Mouse (Mus musculus) gastrocnemius, adult 2 months (tissue): ENCODE data around the gene Arf3. TPM values are rescaled to one million over a fixed set of nuclear protein-coding genes. Genes with fewer than 3 reads are reported as not detected.

Experiments used
- DNase-seq: peaks from one replicate; pipeline ENCODE4 v3.0.0; 2022
- H3K27ac ChIP-seq: fragments of 200-600 bp; 2 replicates; pipeline ENCODE4 v1.8.1; 2022; ENCODE audit warnings: mild to moderate bottlenecking
- H3K4me3 ChIP-seq: fragments of 200-600 bp; 2 replicates; pipeline ENCODE4 v1.8.1; 2022; ENCODE audit warnings: mild to moderate bottlenecking, moderate library complexity
- CTCF ChIP-seq: fragments of 200-600 bp; IDR thresholded peaks from 2 replicates; pipeline ENCODE4 v1.8.1; 2022; ENCODE audit warnings: antibody characterized with exemption, mild to moderate bottlenecking, moderate library complexity
- intact Hi-C: fragments of 180-260 bp; cut with DNase I; formaldehyde crosslinking; loops from one replicate; pipeline ENCODE4 v1.15.1; 2025
- total RNA-seq, 2 experiments: library from RNA; stranded (reverse); gene quantifications; 2 replicates each; pipeline ENCODE4 v1.2.3; 2021

The Arf3 gene
- total RNA-seq, 2 experiments from 2014 or later, result 8.1 to 9.4 TPM

GRCm38 (mm10) chr15:98737881-98738280 lies 25.1 kb downstream of the Arf3 start:
- intact Hi-C loops, result no loop called here
- peak; percentile 69 for TF ChIP-seq CTCF
- Histone ChIP-seq H3K27ac (no peak overlapping the region), H3K4me3 (no peak overlapping the region)
- peak; percentile 34 for DNase-seq

DNA sequence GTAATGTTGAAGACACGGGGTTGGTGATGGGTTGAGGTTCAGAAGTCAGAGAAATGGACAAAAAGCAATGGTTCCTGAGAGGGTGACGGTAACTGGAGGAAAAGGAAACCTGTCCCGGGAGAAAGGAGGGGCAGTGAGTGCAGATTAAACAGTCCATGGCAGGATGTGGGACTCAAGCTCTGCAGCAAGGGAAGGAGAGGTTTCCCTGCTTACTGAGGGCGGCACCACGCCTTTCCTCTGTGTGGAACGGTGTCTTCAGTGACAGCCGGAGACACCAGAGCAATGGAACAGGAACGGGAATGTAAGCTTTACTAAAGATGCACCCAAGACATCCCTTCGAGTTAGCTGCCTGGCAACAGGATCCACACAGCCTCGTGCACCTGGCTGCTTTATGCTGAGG lies 26.5 kb downstream of the Arf3 start:
- DNase-seq, result no peak
- intact Hi-C loops, result no loop called here
- TF ChIP-seq CTCF, result no peak
- no peak overlapping the region for H3K4me3 ChIP-seq
- no peak overlapping the region for H3K27ac ChIP-seq

GRCm38 (mm10) chr15:98733976-98734566 lies 28.9 kb downstream of the Arf3 start:
- H3K27ac ChIP-seq, result no peak overlapping the region
- intact Hi-C loops, result no loop called here
- no peak overlapping the region for H3K4me3 ChIP-seq
- no peak for DNase-seq
- TF ChIP-seq CTCF, result no peak

- no peak for TF ChIP-seq CTCF
- no peak for DNase-seq
- Histone ChIP-seq H3K27ac (no peak overlapping the region), H3K4me3 (no peak overlapping the region)
- intact Hi-C loops, result no loop called here
These were observed 29.6 kb downstream of the Arf3 start for GRCm38 (mm10) chr15:98733370-98733769.

DNA sequence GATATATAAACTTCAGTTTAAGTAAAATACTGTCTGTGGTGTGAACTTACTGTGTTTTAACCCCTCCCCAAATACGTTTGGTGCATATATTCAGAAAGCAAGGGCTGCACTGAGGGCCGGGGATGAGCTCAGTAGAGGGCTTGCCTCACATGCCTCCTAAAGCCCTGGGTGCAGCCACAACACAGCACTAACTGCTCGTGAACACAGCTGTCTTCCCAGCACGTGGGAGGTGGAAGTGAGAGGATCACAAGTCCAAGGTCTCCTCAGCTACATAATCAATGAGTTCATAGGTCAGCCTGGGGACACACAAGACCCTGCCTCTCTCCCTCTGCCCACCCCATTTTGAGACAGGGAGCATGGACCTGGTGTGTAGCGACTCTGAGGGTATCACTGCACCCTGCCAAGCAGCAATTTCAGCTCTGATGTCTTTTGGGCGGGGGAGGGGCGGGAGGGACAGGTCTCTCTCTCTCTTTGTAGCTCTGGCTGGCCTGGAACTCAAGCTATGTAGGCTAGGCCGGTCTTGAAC lies 30.9 kb downstream of the Arf3 start:
- DNase-seq, result no peak
- H3K27ac ChIP-seq, result no peak overlapping the region
- no peak overlapping the region for H3K4me3 ChIP-seq
- no peak for TF ChIP-seq CTCF
- intact Hi-C loops, result no loop called here

- intact Hi-C loops, result no loop called here
- DNase-seq, result no peak
- no peak for TF ChIP-seq CTCF
- H3K27ac ChIP-seq, result no peak overlapping the region
- no peak overlapping the region for H3K4me3 ChIP-seq
These were observed 32.2 kb downstream of the Arf3 start for GRCm38 (mm10) chr15:98730790-98731189.

GRCm38 (mm10) chr15:98729791-98730545 lies 33.0 kb downstream of the Arf3 start:
- DNase-seq, result no peak
- Histone ChIP-seq H3K27ac (no peak overlapping the region), H3K4me3 (no peak overlapping the region)
- TF ChIP-seq CTCF, result no peak
- intact Hi-C loops, result no loop called here

GRCm38 (mm10) chr15:98728366-98728765 lies 34.6 kb downstream of the Arf3 start:
- DNase-seq, result no peak
- intact Hi-C loops, result no loop called here
- H3K4me3 ChIP-seq, result peak overlapping the region; percentile 90
- no peak for TF ChIP-seq CTCF
- no peak overlapping the region for H3K27ac ChIP-seq

GRCm38 (mm10) chr15:98727443-98728321 lies 35.3 kb downstream of the Arf3 start, which contains the start of gene Fkbp11:
TSS of gene Fkbp11 (minus strand) at chr15:98728198.
- no peak for TF ChIP-seq CTCF
- H3K27ac ChIP-seq, result peak within 1 kb of the TSS; percentile 36; the same call in 1 of the 2 replicates
- DNase-seq, result peak; percentile 78
- H3K4me3 ChIP-seq, result peak within 1 kb of the TSS; percentile 90
- intact Hi-C loops, result no loop called here

DNA sequence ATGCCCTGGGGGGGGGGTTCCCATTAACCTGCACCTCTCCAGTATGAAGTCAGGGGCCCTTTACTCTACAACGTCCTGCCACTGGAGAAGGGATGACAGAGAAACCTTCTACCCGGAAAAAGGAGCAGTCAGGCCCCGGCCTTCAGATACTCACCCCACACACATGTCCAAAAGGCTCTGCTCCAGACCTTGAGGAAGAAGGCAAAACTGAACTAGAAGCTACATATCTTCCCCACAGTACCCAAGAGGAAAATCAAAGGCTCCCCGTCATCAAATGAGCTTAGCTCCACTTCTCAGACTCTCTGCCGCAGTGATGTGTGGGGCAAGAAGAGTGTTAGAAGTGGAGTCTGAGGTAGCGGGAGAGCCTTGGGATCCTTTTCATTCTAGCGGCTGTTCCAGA lies 36.3 kb downstream of the Arf3 start:
- intact Hi-C loops, result no loop called here
- Histone ChIP-seq H3K4me3 (peak overlapping the region; percentile 90), H3K27ac (no peak overlapping the region)
- DNase-seq, result no peak
- no peak for TF ChIP-seq CTCF

- H3K4me3 ChIP-seq, result no peak overlapping the region
- no peak overlapping the region for H3K27ac ChIP-seq
- DNase-seq, result no peak
- intact Hi-C loops, result no loop called here
- no peak for TF ChIP-seq CTCF
These were observed 36.9 kb downstream of the Arf3 start for GRCm38 (mm10) chr15:98726079-98726478.

DNA sequence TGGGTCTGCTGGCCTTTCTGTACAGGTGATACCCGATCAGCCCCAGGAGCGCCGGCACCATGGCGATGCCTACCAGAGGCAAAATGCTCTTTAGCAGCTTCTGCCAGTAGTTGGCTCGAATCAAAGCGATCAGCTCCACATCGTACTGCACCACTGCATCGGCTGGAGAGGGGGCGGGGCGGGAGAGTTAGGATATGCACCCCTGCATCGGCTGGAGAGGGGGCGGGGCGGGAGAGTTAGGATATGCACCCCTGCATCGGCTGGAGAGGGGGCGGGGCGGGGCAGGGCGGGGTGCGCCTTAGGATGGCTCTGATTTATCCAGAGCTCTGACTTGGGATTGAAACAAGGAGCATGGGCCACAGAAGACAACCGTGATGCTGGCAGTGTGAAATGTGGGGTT lies 38.6 kb downstream of the Arf3 start:
- TF ChIP-seq CTCF, result no peak
- intact Hi-C loops, result no loop called here

DNA sequence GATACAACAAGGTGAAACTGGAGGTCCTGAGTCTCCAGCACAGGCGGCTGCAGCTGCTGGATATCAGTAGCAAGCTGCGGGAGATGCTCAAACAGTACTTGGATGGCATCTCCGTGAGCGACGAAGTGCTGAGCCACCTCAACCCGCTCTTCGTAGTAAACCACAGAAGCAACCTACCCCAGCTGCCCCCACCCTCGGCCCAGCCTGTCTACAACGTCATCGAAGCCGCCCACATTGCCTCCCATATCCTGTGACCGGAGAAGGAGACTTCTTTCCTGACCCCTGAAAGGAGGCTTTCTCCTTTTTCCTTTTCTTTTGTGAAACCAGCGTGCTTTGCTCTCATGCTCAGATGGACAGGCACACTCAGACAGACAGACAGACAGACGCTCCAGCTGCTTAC lies 40.2 kb downstream of the Arf3 start:
- TF ChIP-seq CTCF, result no peak
- intact Hi-C loops, result no loop called here
- DNase-seq, result no peak
- peak overlapping the region; percentile 21 for H3K4me3 ChIP-seq
- H3K27ac ChIP-seq, result no peak overlapping the region

More for the DNA sequence above, 38.6 kb downstream of the Arf3 start:
- DNase-seq, result no peak
- Histone ChIP-seq H3K27ac (no peak overlapping the region), H3K4me3 (no peak overlapping the region)
